Mouse (Mus musculus) liver, embryonic 14.5 days (tissue): ENCODE measurements around the gene Pnpo. TPM values are rescaled to one million over a fixed set of nuclear protein-coding genes. Genes with fewer than 3 reads are reported as not detected.

Experiments used
- ATAC-seq: fragments of 200-750 bp; cut with Nextera tagmentation; 2 replicates; pipeline ENCODE4 v1.8.0; 2017; ENCODE audit warnings: moderate number of reproducible peaks, mild to moderate bottlenecking, moderate library complexity; ENCODE audit not compliant: insufficient read depth
- DNase-seq, 3 experiments: peaks; one replicate each; pipeline ENCODE4 v3.0.0-alpha.2; 2012 to 2013; ENCODE audit warnings: low read depth in 3 of 3, low spot score in 3 of 3
- H3K27ac ChIP-seq: fragments of 300-500 bp; sonication (generic); 2 replicates; pipeline ENCODE4 v1.5.1; 2014; ENCODE audit warnings: moderate library complexity, mild to moderate bottlenecking, control low read depth, inconsistent platforms
- H3K27me3 ChIP-seq: fragments of 300-500 bp; sonication (generic); 2 replicates; pipeline ENCODE4 v1.6.1; 2014; ENCODE audit warnings: mild to moderate bottlenecking, low read length, moderate library complexity; ENCODE audit not compliant: control insufficient read depth, insufficient read depth
- H3K36me3 ChIP-seq: fragments of 300-500 bp; sonication (generic); replicated peaks from 2 replicates; pipeline ENCODE4 v1.6.1; 2014; ENCODE audit warnings: low read depth; ENCODE audit not compliant: control insufficient read depth, insufficient read depth
- H3K4me1 ChIP-seq, 2 experiments: fragments of 200-500 bp in 1 of 2; fragments of 300-500 bp in 1 of 2; sonication (generic) in 1 of 2; replicated peaks; 2 replicates each; pipeline ENCODE4 v1.6.1; 2012 to 2014; ENCODE audit warnings: antibody characterized with exemption in 1 of 2, inconsistent platforms in 1 of 2, low read length in 1 of 2; ENCODE audit not compliant: control insufficient read depth in 2 of 2, insufficient read depth in 2 of 2
- H3K4me2 ChIP-seq: fragments of 300-500 bp; sonication (generic); 2 replicates; pipeline ENCODE4 v1.6.1; 2014; ENCODE audit warnings: low read depth, mild to moderate bottlenecking, control low read depth, moderate library complexity
- H3K4me3 ChIP-seq, 2 experiments: fragments of 200-500 bp in 1 of 2; fragments of 300-500 bp in 1 of 2; sonication (generic) in 1 of 2; 2 replicates each; pipeline ENCODE4 v1.5.1; 2012 to 2014; ENCODE audit warnings: low read depth in 2 of 2, low read length in 2 of 2, mild to moderate bottlenecking in 2 of 2, control low read depth in 1 of 2, inconsistent platforms in 1 of 2, moderate library complexity in 1 of 2; ENCODE audit not compliant: insufficient read depth in 1 of 2
- H3K9ac ChIP-seq: fragments of 300-500 bp; sonication (generic); replicated peaks from 2 replicates; pipeline ENCODE4 v1.6.1; 2014; ENCODE audit warnings: mild to moderate bottlenecking, control low read depth, moderate library complexity
- H3K9me3 ChIP-seq: fragments of 300-500 bp; sonication (generic); 2 replicates; pipeline ENCODE4 v1.6.1; 2016; ENCODE audit warnings: low read length, mixed read lengths; ENCODE audit not compliant: control insufficient read depth
- CTCF ChIP-seq: IDR thresholded peaks from 2 replicates; pipeline ENCODE4 v1.5.1; 2016; ENCODE audit warnings: antibody characterized with exemption, low read depth, control low read depth
- EP300 ChIP-seq: IDR thresholded peaks from 2 replicates; pipeline ENCODE4 v1.6.1; 2016; ENCODE audit warnings: antibody characterized with exemption, low read depth
- WGBS: fragments of 180-500 bp; shearing (Covaris S2); extraction: QIAGEN DNeasy Blood & Tissue Kit; methylation state at CpG from one replicate; pipeline ENCODE4 v1.1.7; 2014; ENCODE audit not compliant: insufficient replicate concordance; 5-methylcytosine and 5-hydroxymethylcytosine counted together
- polyA plus RNA-seq, 2 experiments: library from polyadenylated mRNA; depleted of rRNA in 1 of 2; stranded (reverse) in 1 of 2; unstranded in 1 of 2; fragments of >200 nt; fragmentation: Nextera tagmentation in 1 of 2; extraction: Ambion mirVana in 1 of 2; gene quantifications; 2 replicates each; pipeline versions ENCODE4 v1.2.1 to v1.2.3; 2012 to 2014

Gene Pnpo
- polyA plus RNA-seq, 2 experiments = 355 to 564 TPM

- Histone ChIP-seq H3K4me2 (peak overlapping the region; percentile 47), H3K36me3 (no peaks in the 10 kb centered on the region), H3K4me3 (no peak overlapping the region), H3K9ac (peak overlapping the region; percentile 24), H3K4me1 (peaks cover 77 to 83% of the 10 kb centered on the region in 2 experiments), H3K27ac (peak overlapping the region; percentile 69), H3K9me3 (no peaks in the 10 kb centered on the region), H3K27me3 (no peaks in the 10 kb centered on the region)
- 47% methylated on average over 13 of the region's 13 CpGs for WGBS
- DNase-seq = no peak
- TF ChIP-seq CTCF (no peak), EP300 (no peak)
- ATAC-seq = no peak
These were observed 14.6 kb downstream of the Pnpo start for GRCm38 (mm10) chr11:96929096-96929765.

DNA sequence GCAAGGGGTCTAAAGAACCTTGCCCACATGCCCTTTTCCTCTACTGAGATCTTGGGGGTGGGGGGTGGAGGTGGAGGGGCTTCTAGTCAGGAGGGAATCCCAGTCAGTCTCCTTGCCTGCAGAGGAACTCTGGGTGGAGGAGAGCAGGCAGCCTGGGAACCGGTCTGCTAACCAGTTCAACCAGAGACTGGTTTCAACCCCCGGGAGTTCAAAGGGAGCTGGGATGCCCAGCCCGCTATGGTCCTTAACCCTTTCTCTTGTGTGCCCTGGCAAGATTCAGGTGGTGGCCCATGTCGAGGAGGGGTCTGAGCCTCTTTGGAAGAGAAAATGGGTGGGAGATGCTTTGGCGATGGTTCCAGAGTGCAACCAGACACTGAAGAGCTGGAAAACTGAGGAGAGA is 15.1 kb downstream of the Pnpo start:
- TF ChIP-seq EP300 (no peak), CTCF (no peak)
- Histone ChIP-seq H3K9me3 (no peaks in the 10 kb centered on the region), H3K27me3 (no peaks in the 10 kb centered on the region), H3K36me3 (no peaks in the 10 kb centered on the region), H3K4me2 (no peak overlapping the region), H3K9ac (no peak overlapping the region), H3K4me1 (peaks cover 78 to 81% of the 10 kb centered on the region in 2 experiments), H3K4me3 (no peak overlapping the region), H3K27ac (no peak overlapping the region)
- no peak for DNase-seq
- WGBS = 43% methylated on average over 5 of the region's 5 CpGs
- no peak for ATAC-seq

- no peak for TF ChIP-seq CTCF
- no peak for TF ChIP-seq EP300
- H3K4me2 ChIP-seq = 0 out of 2 replicates have a peak within 1 kb of the TSS, but pooled peaks have one; percentile 14
- H3K27ac ChIP-seq = peak within 1 kb of the TSS; percentile 94
- H3K4me1 ChIP-seq = peaks cover 75 to 80% of the 10 kb centered on the region in 2 experiments
- DNase-seq = no peak
- ATAC-seq = no peak
- no peaks in the 10 kb centered on the region for H3K27me3 ChIP-seq
- no peaks in the 10 kb centered on the region for H3K36me3 ChIP-seq
- H3K9ac ChIP-seq = no peak within 1 kb of the TSS; the same call in none of the 2 replicates
- 70% methylated on average over 2 of the region's 2 CpGs for WGBS
- no peak within 1 kb of the TSS for H3K4me3 ChIP-seq
- no peaks in the 10 kb centered on the region for H3K9me3 ChIP-seq
These were observed 15.7 kb downstream of the Pnpo start, which contains the start of gene Prr15l for GRCm38 (mm10) chr11:96928088-96928487. TSS of gene Prr15l (plus strand) at chr11:96928104.

- H3K4me3 ChIP-seq = no peak overlapping the region
- no peaks in the 10 kb centered on the region for H3K27me3 ChIP-seq
- TF ChIP-seq EP300 (peak; percentile 89), CTCF (peak; percentile 60)
- no peaks in the 10 kb centered on the region for H3K36me3 ChIP-seq
- peaks cover 66 to 75% of the 10 kb centered on the region in 2 experiments for H3K4me1 ChIP-seq
- DNase-seq (peak; percentile 73 to 78 (median 77)), ATAC-seq (peak; percentile 84)
- peak overlapping the region; percentile 35 for H3K4me2 ChIP-seq
- H3K9me3 ChIP-seq = no peaks in the 10 kb centered on the region
- H3K27ac ChIP-seq = peak overlapping the region; percentile 94
- 20% methylated on average over 5 of the region's 5 CpGs for WGBS
- peak overlapping the region; percentile 46 for H3K9ac ChIP-seq
These were observed 17.2 kb downstream of the Pnpo start for GRCm38 (mm10) chr11:96926587-96926986.

GRCm38 (mm10) chr11:96925469-96926148 is 18.2 kb downstream of the Pnpo start:
- Histone ChIP-seq H3K4me3 (no peak overlapping the region), H3K27me3 (no peaks in the 10 kb centered on the region), H3K9me3 (no peaks in the 10 kb centered on the region), H3K9ac (peak overlapping the region; percentile 46), H3K4me1 (peaks cover 60 to 67% of the 10 kb centered on the region in 2 experiments), H3K36me3 (no peaks in the 10 kb centered on the region), H3K27ac (peak overlapping the region; percentile 94), H3K4me2 (peak overlapping the region; percentile 35)
- ATAC-seq (peak; percentile 40), DNase-seq (no peak)
- 45% methylated on average over 12 of the region's 12 CpGs for WGBS
- TF ChIP-seq CTCF (no peak), EP300 (no peak; the same call in 1 of the 2 replicates)
